In genomic region chr14:30573983-30574584, GRCm38 (mm10) we compare ENCODE assay signal across 8 mouse cellular contexts. TPM values are rescaled to one million over a fixed set of nuclear protein-coding genes. Genes with fewer than 3 reads are reported as not detected.
DNase-seq lines count a peak whose midpoint lies in the region; ATAC-seq and TF ChIP-seq lines count a peak whose summit lies in the region.

No protein-coding gene starts in this region.

- H3K4me3 ChIP-seq in E14TG2a.4 (replicated peaks; ENCODE audit: low read length) = no peak overlapping the region
- no peak overlapping the region for H3K4me3 ChIP-seq in bone marrow macrophage, adult 2 months (ENCODE audit: insufficient read depth, low read length)
- no peak overlapping the region for H3K4me3 ChIP-seq in embryonic facial prominence, embryonic 14.5 days (ENCODE audit: low read depth, low read length)
- no peak overlapping the region for H3K4me3 ChIP-seq in layer of hippocampus, adult 2 months
- no peak overlapping the region for H3K4me3 ChIP-seq in lung, adult 2 months (replicated peaks; ENCODE audit: extremely low read depth, low read depth, low read length)

- ATAC-seq in embryonic facial prominence, embryonic 14.5 days (ENCODE audit: low read depth) = peak; percentile 62
- peak; percentile 72 for ATAC-seq in neutrophil, adult 5-6 weeks (ENCODE audit: extremely low read depth, insufficient number of reproducible peaks, low FRiP score, poor library complexity, severe bottlenecking)

- peak overlapping the region; percentile 47 for H3K27ac ChIP-seq in bone marrow macrophage, adult 2 months (ENCODE audit: insufficient read depth, low read depth, low read length)
- no peak overlapping the region for H3K27ac ChIP-seq in embryonic facial prominence, embryonic 14.5 days (replicated peaks; ENCODE audit: low read depth, low read length)
- H3K27ac ChIP-seq in layer of hippocampus, adult 2 months = no peak overlapping the region

- TF ChIP-seq CTCF in E14TG2a.4 (conservative IDR thresholded peaks at IDR 0.05; ENCODE audit: low read length) = peak; percentile 97
- peak; percentile 32 for TF ChIP-seq CTCF in bone marrow macrophage, adult 2 months (IDR thresholded peaks at IDR 0.05; ENCODE audit: low read depth, low read length)
- TF ChIP-seq CTCF in layer of hippocampus, adult 2 months (conservative IDR thresholded peaks at IDR 0.05) = peak; percentile 100
- TF ChIP-seq CTCF in lung, adult 2 months (IDR thresholded peaks at IDR 0.05; ENCODE audit: insufficient read depth, low read length) = peak; percentile 45; the same call in 1 of the 2 replicates

- no peaks in the 10 kb centered on the region for H3K9me3 ChIP-seq in E14TG2a.4 (ENCODE audit: low read length)
- no peaks in the 10 kb centered on the region for H3K9me3 ChIP-seq in embryonic facial prominence, embryonic 14.5 days (ENCODE audit: control insufficient read depth, low read length)

- H3K4me1 ChIP-seq in E14TG2a.4 (replicated peaks; ENCODE audit: low read depth, low read length) = peaks cover 66% of the 10 kb centered on the region
- peaks cover 19% of the 10 kb centered on the region for H3K4me1 ChIP-seq in bone marrow macrophage, adult 2 months (ENCODE audit: control insufficient read depth, insufficient read depth, low read length)
- no peaks in the 10 kb centered on the region for H3K4me1 ChIP-seq in embryonic facial prominence, embryonic 14.5 days (ENCODE audit: control insufficient read depth, insufficient read depth, low read length)
- 0 out of 2 replicates have a peak, but pooled peaks cover 2% of the 10 kb centered on the region for H3K4me1 ChIP-seq in lung, adult 2 months (ENCODE audit: control insufficient read depth, insufficient read depth, low read length)

- no peak overlapping the region for H3K4me2 ChIP-seq in embryonic facial prominence, embryonic 14.5 days (ENCODE audit: low read depth, low read length)

- no peaks in the 10 kb centered on the region for H3K27me3 ChIP-seq in E14TG2a.4 (ENCODE audit: insufficient read depth, low read length)
- no peaks in the 10 kb centered on the region for H3K27me3 ChIP-seq in embryonic facial prominence, embryonic 14.5 days (replicated peaks; ENCODE audit: control insufficient read depth, insufficient read depth, low read length)

- DNase-seq in embryonic facial prominence, embryonic 14.5 days (ENCODE audit: low spot score) = peak; percentile 75
- peak; percentile 89 for DNase-seq in heart, postnatal 4 days
- DNase-seq in layer of hippocampus, adult 2 months (ENCODE audit: low spot score in 2 of 2) = peak; percentile 69 to 83
- peak; percentile 77 for DNase-seq in lung, adult 2 months
- DNase-seq in testis, postnatal 14 days (ENCODE audit: low spot score) = peak; percentile 59

- peaks cover 75% of the 10 kb centered on the region for H3K36me3 ChIP-seq in E14TG2a.4 (ENCODE audit: insufficient read depth, low read length)
- H3K36me3 ChIP-seq in embryonic facial prominence, embryonic 14.5 days (ENCODE audit: control insufficient read depth, insufficient read depth, low read length) = peaks cover 59% of the 10 kb centered on the region

- H3K9ac ChIP-seq in embryonic facial prominence, embryonic 14.5 days (ENCODE audit: low read depth, low read length) = no peak overlapping the region

- no peak for TF ChIP-seq POLR2A in bone marrow macrophage, adult 2 months (IDR thresholded peaks at IDR 0.05; ENCODE audit: borderline replicate concordance, low read depth, low read length)
- no peak for TF ChIP-seq POLR2A in lung, adult 2 months (IDR thresholded peaks at IDR 0.05; ENCODE audit: borderline replicate concordance, extremely low read depth, low read depth, low read length)

- WGBS in embryonic facial prominence, embryonic 14.5 days = 59% methylated on average over 6 of the region's 6 CpGs
- 51% methylated on average over 6 of the region's 6 CpGs for WGBS in lung, adult 2 months

RNA-seq across cellular contexts. Expression of gene Tkt, which starts 25.9 kb away (rescaled TPM):
- polyA plus RNA-seq in bone marrow macrophage, adult 2 months (2012; ENCODE audit: insufficient read depth, insufficient read length, missing spikeins) = 305 and 412 TPM in 2 replicates
- 91.9 and 110 TPM in 2 replicates for polyA plus RNA-seq in embryonic facial prominence, embryonic 14.5 days (2014; fragmentation: Nextera tagmentation; extraction: Ambion mirVana)
- 10 to 100 TPM; 67.9 to 69.2 TPM for total RNA-seq in heart, postnatal 4 days (2021)
- total RNA-seq in layer of hippocampus, adult 2 months (2021) = 100 to 1,000 TPM; 162 to 164 TPM
- polyA plus RNA-seq in lung, adult 2 months (2012; rRNA removed) = 223 and 271 TPM in 2 replicates
- total RNA-seq in neutrophil, adult 5-6 weeks (2017) = 152 and 166 TPM in 2 replicates

RNA-seq across cellular contexts. Expression of gene Prkcd, which starts 51.9 kb away (rescaled TPM):
- 404 TPM in 2 replicates for polyA plus RNA-seq in bone marrow macrophage, adult 2 months (2012; ENCODE audit: insufficient read depth, insufficient read length, missing spikeins)
- polyA plus RNA-seq in embryonic facial prominence, embryonic 14.5 days (2014; fragmentation: Nextera tagmentation; extraction: Ambion mirVana) = 42.5 and 44.6 TPM in 2 replicates
- total RNA-seq in heart, postnatal 4 days (2021) = 10 to 100 TPM; 28.6 to 30.9 TPM
- total RNA-seq in layer of hippocampus, adult 2 months (2021) = 10 to 100 TPM; 33.3 to 47.5 TPM
- 111 and 134 TPM in 2 replicates for polyA plus RNA-seq in lung, adult 2 months (2012; rRNA removed)
- total RNA-seq in neutrophil, adult 5-6 weeks (2017) = 483 and 502 TPM in 2 replicates

Comparison
In these comparisons a context has a peak if more than half of its experiments do, and no peak if none do; other contexts are left out.
1. CTCF ChIP-seq: peak in every context shown above with its lines; median percentile 100 in layer of hippocampus, adult 2 months; 97 in E14TG2a.4; 45 in lung, adult 2 months; 32 in bone marrow macrophage, adult 2 months.